Mouse (Mus musculus) splenic B cell, adult 2 months (primary cell): ENCODE data around the gene Tmod2.
A peak's percentile ranks its signal among the peaks of the same experiment; 100 is the strongest.
"Not testable (repeated sequence)": the region's sequence is repeated elsewhere in the genome, so short reads cannot be mapped to it uniquely, and the experiment has no call there.

Source experiments
- DNase-seq: peaks from one replicate; pipeline ENCODE4 v3.0.0-alpha.2; 2011; ENCODE audit warnings: low read depth, low spot score
- H3K27me3 ChIP-seq: 2 replicates; pipeline ENCODE4 v1.6.1; 2012; ENCODE audit warnings: mild to moderate bottlenecking, low read length, moderate library complexity, mixed read lengths; ENCODE audit not compliant: control insufficient read depth, poor library complexity, insufficient read depth, severe bottlenecking
- H3K36me3 ChIP-seq: 2 replicates; pipeline ENCODE4 v1.6.1; 2012; ENCODE audit warnings: mild to moderate bottlenecking, low read length, moderate library complexity, mixed read lengths; ENCODE audit not compliant: control insufficient read depth, poor library complexity, insufficient read depth, severe bottlenecking

The Tmod2 gene

GRCm38 (mm10) chr9:75546885-75547553, 64.1 kb downstream of the Tmod2 start:
- peak; percentile 76 for DNase-seq
- no peaks in the 10 kb centered on the region for H3K36me3 ChIP-seq
- no peaks in the 10 kb centered on the region for H3K27me3 ChIP-seq

GRCm38 (mm10) chr9:75545514-75545913, 65.6 kb downstream of the Tmod2 start:
- H3K27me3 ChIP-seq, result no peaks in the 10 kb centered on the region
- H3K36me3 ChIP-seq, result no peaks in the 10 kb centered on the region
- DNase-seq, result no peak

GRCm38 (mm10) chr9:75541497-75541896, 69.6 kb downstream of the Tmod2 start:
- no peaks in the 10 kb centered on the region for H3K36me3 ChIP-seq
- H3K27me3 ChIP-seq, result no peaks in the 10 kb centered on the region
- peak; percentile 76 for DNase-seq

DNA sequence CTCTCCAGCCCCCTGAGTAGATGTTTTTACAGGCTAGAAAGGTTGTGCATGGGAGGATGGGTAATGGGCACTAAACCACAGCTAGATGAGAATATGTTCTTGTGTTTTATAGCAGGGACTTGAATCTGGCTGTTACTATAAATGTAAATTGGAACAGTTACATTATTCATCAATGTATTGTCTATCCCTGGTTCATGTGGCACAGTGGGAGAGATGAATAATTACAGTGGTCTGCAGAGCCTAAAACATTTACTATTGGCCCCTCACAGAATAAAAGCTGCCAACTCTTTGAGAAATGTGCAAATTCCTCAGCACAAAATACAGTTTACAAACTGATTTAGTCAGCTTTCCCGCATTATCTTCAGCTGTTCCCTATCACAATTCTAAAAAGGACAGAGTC, 74.7 kb downstream of the Tmod2 start:
- no peak for DNase-seq
- Histone ChIP-seq H3K36me3 (peaks cover 1% of the 10 kb centered on the region; the same call in 1 of the 2 replicates), H3K27me3 (no peaks in the 10 kb centered on the region)

DNA sequence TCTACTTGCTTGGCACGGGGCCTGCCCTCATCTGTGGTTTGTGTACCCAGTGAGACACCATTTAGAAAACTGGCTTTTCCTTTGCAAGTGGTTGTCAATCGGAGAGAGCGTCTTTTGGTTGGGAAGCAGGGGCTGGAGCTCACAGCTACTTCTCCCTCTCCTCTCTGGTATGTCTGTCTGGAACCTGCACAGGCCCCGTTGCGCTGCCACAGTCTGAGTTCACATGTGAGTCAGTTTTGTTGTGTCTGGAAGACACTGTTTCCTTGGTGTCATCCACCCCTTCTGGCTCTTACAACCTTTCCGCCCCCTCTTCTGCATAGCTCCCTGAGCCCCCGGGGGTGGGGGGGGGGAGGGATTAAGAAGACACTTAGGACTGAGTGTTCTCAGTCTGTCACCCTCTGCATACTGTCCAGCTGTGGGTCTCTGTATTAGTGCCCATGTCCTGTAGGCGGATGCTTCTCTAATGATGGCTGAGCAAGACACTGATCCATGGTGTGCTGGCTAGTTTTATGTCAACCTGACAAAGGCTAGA, 76.6 kb downstream of the Tmod2 start:
- peaks cover 11% of the 10 kb centered on the region for H3K36me3 ChIP-seq
- H3K27me3 ChIP-seq, result no peaks in the 10 kb centered on the region
- DNase-seq, result no peak

DNA sequence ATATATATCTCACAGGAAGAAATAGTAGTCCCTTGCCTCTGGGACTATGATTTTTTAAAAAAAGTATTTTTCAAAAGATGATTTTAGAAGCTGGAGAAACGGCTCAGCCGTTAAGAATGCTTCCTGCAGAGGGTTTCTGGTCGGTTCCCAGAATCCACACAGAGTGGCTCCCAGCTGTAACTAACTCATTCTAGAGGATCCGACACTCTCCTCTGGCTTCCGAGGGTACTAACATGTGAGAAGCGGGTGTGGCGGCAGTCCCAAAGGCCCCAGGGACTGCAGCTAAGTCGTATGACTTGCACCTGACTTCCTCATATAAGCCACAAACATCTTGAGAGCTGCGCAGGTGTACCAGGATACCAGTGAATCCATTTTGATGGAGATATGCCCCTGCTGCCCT, 78.1 kb downstream of the Tmod2 start:
- peaks cover 21% of the 10 kb centered on the region for H3K36me3 ChIP-seq
- not testable (repeated sequence) for H3K27me3 ChIP-seq
- DNase-seq, result peak; percentile 70

DNA sequence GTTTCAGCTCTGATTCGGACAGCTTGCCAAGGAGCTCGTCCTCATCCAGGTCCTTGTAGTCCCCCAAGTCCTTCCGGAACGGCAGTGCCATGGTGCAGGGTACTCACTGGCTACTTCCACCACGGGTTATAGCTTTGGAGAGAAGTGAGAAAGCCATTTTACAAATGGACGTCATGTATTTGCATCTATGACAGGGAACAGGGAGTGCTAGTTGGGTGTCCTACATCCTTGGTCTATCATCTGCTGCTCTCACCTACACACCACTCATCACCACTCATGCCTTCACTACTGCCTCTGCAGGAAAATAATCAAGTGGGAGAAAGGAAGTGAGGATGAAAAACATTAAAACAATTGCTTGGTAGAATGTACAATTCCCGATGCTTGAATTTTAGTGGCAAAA, 78.7 kb downstream of the Tmod2 start:
- Histone ChIP-seq H3K27me3 (no peaks in the 10 kb centered on the region), H3K36me3 (peaks cover 25% of the 10 kb centered on the region)
- no peak for DNase-seq

GRCm38 (mm10) chr9:75529358-75529757, 81.8 kb downstream of the Tmod2 start:
- H3K27me3 ChIP-seq, result no peaks in the 10 kb centered on the region
- peaks cover 24% of the 10 kb centered on the region for H3K36me3 ChIP-seq
- DNase-seq, result no peak

DNA sequence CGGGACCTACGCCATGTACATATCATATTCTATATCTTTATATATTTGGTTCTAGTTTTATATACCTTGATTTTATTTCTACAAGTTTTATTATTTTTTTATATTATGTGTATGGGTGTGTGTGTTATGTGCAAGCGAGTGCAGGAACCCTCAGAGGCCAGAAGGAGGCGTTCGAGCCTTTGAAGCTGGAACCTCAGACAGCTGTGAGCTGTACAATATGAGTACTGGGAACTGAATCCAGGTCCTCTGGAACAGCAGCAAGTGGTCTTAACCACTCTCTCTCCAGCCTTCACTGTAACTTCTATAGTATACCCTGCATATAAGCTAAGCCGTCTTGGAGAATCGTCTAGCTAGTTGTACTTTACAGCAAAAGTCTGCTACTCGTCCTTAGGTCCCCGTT, 83.0 kb downstream of the Tmod2 start:
- Histone ChIP-seq H3K36me3 (peaks cover 24% of the 10 kb centered on the region), H3K27me3 (no peaks in the 10 kb centered on the region)
- no peak for DNase-seq

DNA sequence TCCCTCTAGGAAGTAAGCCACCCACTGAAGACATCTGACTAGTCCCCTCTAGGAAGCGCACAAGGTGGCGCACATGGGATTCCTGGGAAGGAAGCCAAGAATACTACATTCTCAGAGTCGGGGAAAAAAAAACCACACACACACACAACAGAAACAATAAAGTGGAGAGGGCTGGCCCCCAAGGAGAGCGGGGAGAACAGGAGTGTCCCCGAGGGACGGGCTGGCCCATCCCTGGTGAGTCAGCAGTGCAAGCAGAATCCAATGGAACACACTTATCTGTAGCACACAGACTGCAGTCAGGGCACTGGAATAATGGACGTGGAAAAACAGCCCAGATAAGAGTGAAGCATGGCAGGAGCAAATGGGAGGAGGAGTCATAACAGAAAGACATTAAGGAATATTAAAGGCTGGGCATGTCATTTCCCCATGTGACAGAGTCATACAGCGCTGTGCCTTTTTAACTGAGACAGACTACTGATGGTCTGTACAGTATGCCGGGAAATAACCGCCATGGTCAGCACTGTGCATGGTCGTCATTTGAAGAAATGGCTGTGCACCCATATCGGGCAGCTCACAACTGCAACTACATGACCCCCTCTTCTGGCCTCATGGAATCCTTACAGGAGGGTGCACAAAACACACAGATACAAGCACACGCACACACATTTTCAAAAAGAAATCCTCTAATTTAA, 83.6 kb downstream of the Tmod2 start:
- Histone ChIP-seq H3K27me3 (no peaks in the 10 kb centered on the region), H3K36me3 (peaks cover 26% of the 10 kb centered on the region)
- DNase-seq, result no peak

DNA sequence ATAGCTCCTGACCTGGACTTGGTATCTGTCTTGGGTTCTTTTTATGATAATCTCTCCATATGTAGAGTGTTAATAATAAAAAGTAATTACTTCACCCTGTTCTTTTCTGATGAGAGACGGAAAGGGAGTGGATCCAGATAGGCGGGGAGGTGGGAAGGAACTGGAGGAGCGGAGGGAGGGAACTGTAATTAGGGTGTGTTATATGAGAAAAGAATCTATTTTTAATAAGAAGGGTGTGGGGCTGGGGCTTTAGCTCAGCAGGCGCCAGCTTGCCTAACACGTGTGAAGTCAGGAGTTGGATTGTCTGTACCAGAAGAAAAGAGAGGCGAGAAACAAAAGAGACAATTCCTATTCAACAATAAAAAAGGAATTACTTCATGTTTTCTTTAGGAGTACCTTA, 87.5 kb downstream of the Tmod2 start:
- DNase-seq, result no peak
- H3K27me3 ChIP-seq, result no peaks in the 10 kb centered on the region
- peaks cover 15% of the 10 kb centered on the region for H3K36me3 ChIP-seq

GRCm38 (mm10) chr9:75522217-75522616, 88.9 kb downstream of the Tmod2 start:
- Histone ChIP-seq H3K36me3 (peaks cover 7% of the 10 kb centered on the region; the same call in 1 of the 2 replicates), H3K27me3 (no peaks in the 10 kb centered on the region)
- DNase-seq, result no peak

DNA sequence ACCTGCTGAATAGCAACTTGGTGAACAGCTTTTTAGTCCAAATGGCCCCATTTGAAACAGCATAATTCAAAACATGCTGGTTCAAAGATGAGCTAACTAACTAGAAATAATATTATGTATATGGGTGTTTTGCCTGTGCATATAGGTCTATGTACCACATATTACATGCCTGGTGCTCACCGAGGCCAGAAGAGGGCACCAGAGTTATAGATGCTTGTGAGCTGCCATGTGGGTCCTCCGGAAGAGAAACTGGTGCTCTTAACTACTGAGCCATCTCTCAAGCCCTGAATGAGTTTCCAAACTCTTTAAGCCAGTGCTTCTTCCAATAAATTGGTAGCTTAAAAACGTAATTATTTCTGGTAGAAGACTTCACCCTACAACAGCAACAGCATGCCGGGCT, 89.3 kb downstream of the Tmod2 start:
- peaks cover 7% of the 10 kb centered on the region; the same call in 1 of the 2 replicates for H3K36me3 ChIP-seq
- peak; percentile 89 for DNase-seq
- no peaks in the 10 kb centered on the region for H3K27me3 ChIP-seq

GRCm38 (mm10) chr9:75520940-75521339, 90.2 kb downstream of the Tmod2 start:
- peaks cover 7% of the 10 kb centered on the region for H3K36me3 ChIP-seq
- H3K27me3 ChIP-seq, result no peaks in the 10 kb centered on the region
- no peak for DNase-seq

GRCm38 (mm10) chr9:75517751-75518150, 93.4 kb downstream of the Tmod2 start:
- Histone ChIP-seq H3K36me3 (peaks cover 13% of the 10 kb centered on the region), H3K27me3 (no peaks in the 10 kb centered on the region)
- DNase-seq, result no peak
